Mouse (Mus musculus) stomach, postnatal 0 days (tissue): ENCODE measurements at regions not wholly inside any gene's neighbourhood (a gene's known extent, or its start where the extent isn't known, plus 50 kb on each side); places are given as distances from the start of the nearest gene placed in this dataset.

Experiments used
- CTCF ChIP-seq: IDR thresholded peaks from 2 replicates; pipeline ENCODE4 v1.5.1; 2016; ENCODE audit warnings: antibody characterized with exemption, low read depth, mild to moderate bottlenecking, moderate library complexity
- EP300 ChIP-seq: optimal IDR thresholded peaks from 2 replicates; pipeline ENCODE3; 2016; ENCODE audit warnings: antibody characterized with exemption

DNA sequence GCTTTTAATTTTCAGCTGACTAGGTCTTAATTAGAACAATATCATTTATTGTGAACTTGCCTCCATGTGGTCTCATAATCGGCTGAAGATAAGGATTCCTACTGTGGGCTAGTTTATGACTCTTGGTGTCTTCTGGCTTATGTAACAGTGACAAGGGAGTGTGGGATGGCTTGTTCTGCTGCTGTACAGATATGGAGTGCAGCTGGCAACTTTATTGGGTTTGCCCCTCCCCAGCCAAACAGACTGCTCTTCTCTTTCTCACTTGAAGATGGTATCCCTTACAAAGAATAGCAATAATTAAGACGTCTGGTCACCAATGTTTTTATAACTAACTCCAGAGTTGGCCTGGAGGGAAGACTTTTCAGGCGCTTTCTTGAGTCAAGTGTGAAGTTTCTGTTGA is 584.8 kb downstream of the Insc start:
- TF ChIP-seq EP300 (no peak), CTCF (no peak)
